Mouse (Mus musculus): ENCODE measurements around the gene Ift88.

GRCm38 (mm10) chr14:57546131-57546530 is 122.3 kb downstream of the Ift88 start:
- TF ChIP-seq CTCF (IDR thresholded peaks at IDR 0.05; ENCODE audit: insufficient read depth, low read length): no peak
- no peak for TF ChIP-seq POLR2A (IDR thresholded peaks at IDR 0.05; ENCODE audit: borderline replicate concordance, extremely low read depth, low read depth, low read length)
